Mouse (Mus musculus): Measurements from ENCODE around the gene Fem1a.

DNA sequence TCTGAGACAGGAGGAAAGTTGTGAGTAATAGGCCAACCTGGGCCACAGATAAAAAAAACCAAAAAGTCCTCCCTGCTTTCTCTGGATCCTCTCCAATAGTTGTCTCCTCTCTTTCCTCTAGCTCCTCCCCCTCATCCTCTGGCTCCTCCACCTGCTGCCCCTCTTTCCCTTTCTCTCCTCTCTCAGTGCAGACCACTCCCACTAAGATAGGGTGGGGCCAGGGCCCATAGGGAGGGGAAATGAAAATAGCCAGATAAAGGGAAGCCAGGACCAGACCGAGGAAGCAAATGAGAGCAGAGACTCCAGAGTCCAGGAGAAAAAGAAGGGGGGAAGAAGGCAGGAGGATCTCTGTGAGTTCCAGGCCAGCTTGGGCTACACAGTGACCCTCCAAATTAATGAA lies 31.7 kb upstream of the Fem1a start:
- TF ChIP-seq POLR2A (IDR thresholded peaks at IDR 0.05; ENCODE audit: borderline replicate concordance, insufficient read depth, low read length), result no peak
- TF ChIP-seq CTCF (IDR thresholded peaks at IDR 0.05; ENCODE audit: borderline replicate concordance, insufficient read depth, low read depth, low read length), result no peak
